Mouse (Mus musculus) kidney, postnatal 25 days (tissue): ENCODE measurements around the gene Ccdc105.

Experiments used
- DNase-seq, 2 experiments: peaks; one replicate each; pipeline ENCODE4 v3.0.0; 2021; ENCODE audit warnings: mixed read lengths in 2 of 2

Gene Ccdc105

GRCm38 (mm10) chr10:78752452-78753191, at the start of gene Ccdc105:
Ccdc105 (minus strand) TSS chr10:78753065.
- DNase-seq, result no peak

- no peak for DNase-seq
Observed at GRCm38 (mm10) chr10:78801449-78801848, 48.6 kb upstream of the Ccdc105 start.

GRCm38 (mm10) chr10:78790561-78790960, 37.7 kb upstream of the Ccdc105 start:
- no peak for DNase-seq

- peak; percentile 68 to 83 for DNase-seq
Observed at GRCm38 (mm10) chr10:78787566-78788087, 34.8 kb upstream of the Ccdc105 start.

- peak; percentile 7 to 42 for DNase-seq
Observed at GRCm38 (mm10) chr10:78779981-78780651, 27.3 kb upstream of the Ccdc105 start, which contains the start of gene Slc1a6. Slc1a6 (plus strand) TSS chr10:78780496.

- DNase-seq, result no peak
Observed at GRCm38 (mm10) chr10:78779527-78779926, 26.7 kb upstream of the Ccdc105 start.

GRCm38 (mm10) chr10:78775830-78776229, 23.0 kb upstream of the Ccdc105 start:
- DNase-seq, result no peak

- DNase-seq, result no peak
Observed at GRCm38 (mm10) chr10:78765570-78765969, 12.7 kb upstream of the Ccdc105 start.

- peak; percentile 55 to 76 for DNase-seq
Observed at GRCm38 (mm10) chr10:78756021-78756420, 3.2 kb upstream of the Ccdc105 start.

GRCm38 (mm10) chr10:78748946-78749345, 3.9 kb downstream of the Ccdc105 start:
- DNase-seq, result no peak

- DNase-seq, result no peak
Observed at GRCm38 (mm10) chr10:78748161-78748560, 4.7 kb downstream of the Ccdc105 start.

GRCm38 (mm10) chr10:78747035-78747721, 5.7 kb downstream of the Ccdc105 start:
- DNase-seq, result no peak

GRCm38 (mm10) chr10:78745453-78746232, 7.2 kb downstream of the Ccdc105 start:
- no peak for DNase-seq

GRCm38 (mm10) chr10:78743721-78744120, 9.1 kb downstream of the Ccdc105 start:
- no peak for DNase-seq

- no peak for DNase-seq
Observed at GRCm38 (mm10) chr10:78739821-78740220, 13.0 kb downstream of the Ccdc105 start.

GRCm38 (mm10) chr10:78727876-78728275, 25.0 kb downstream of the Ccdc105 start:
- no peak for DNase-seq

GRCm38 (mm10) chr10:78727035-78727434, 25.8 kb downstream of the Ccdc105 start:
- no peak for DNase-seq

- no peak for DNase-seq
Observed at GRCm38 (mm10) chr10:78723416-78723815, 29.4 kb downstream of the Ccdc105 start.

- no peak for DNase-seq
Observed at GRCm38 (mm10) chr10:78722654-78723053, 30.2 kb downstream of the Ccdc105 start.

GRCm38 (mm10) chr10:78722036-78722435, 30.8 kb downstream of the Ccdc105 start:
- DNase-seq, result no peak

- DNase-seq, result no peak
Observed at GRCm38 (mm10) chr10:78718056-78718455, 34.8 kb downstream of the Ccdc105 start, which contains the start of gene Casp14. Casp14 (minus strand) TSS chr10:78718294.

- DNase-seq, result no peak
Observed at GRCm38 (mm10) chr10:78716231-78716630, 36.6 kb downstream of the Ccdc105 start.
